Comparison of ENCODE assay signal across 12 mouse cellular contexts in genomic region chr19:48411332-48411731, GRCm38 (mm10).
DNase-seq lines count a peak whose midpoint lies in the region; ATAC-seq and TF ChIP-seq lines count a peak whose summit lies in the region.
"Had no signal": no experiment of that assay in that cellular context is flagged by ENCODE, and none has a peak within 500 bp of the region (broad histone marks: within the 10 kb centered on the region; RNA-seq: fewer than 3 reads in every experiment).

No protein-coding gene starts in this region.

- H3K9me3 ChIP-seq in hindbrain, embryonic 14.5 days (ENCODE audit: control insufficient read depth, low read length), result no peaks in the 10 kb centered on the region
- no peaks in the 10 kb centered on the region for H3K9me3 ChIP-seq in hindbrain, embryonic 16.5 days (ENCODE audit: control insufficient read depth, low read length)
- no peaks in the 10 kb centered on the region for H3K9me3 ChIP-seq in lung, postnatal 0 days (ENCODE audit: low read length)
- H3K9me3 ChIP-seq: heart, embryonic 15.5 days; limb, embryonic 10.5 days had no signal

- H3K4me1 ChIP-seq in hindbrain, embryonic 14.5 days (replicated peaks; ENCODE audit: control insufficient read depth, insufficient read depth, low read length), result no peaks in the 10 kb centered on the region
- H3K4me1 ChIP-seq in hindbrain, embryonic 16.5 days (ENCODE audit: control insufficient read depth, insufficient read depth, low read depth, low read length), result no peaks in the 10 kb centered on the region
- H3K4me1 ChIP-seq in lung, postnatal 0 days (ENCODE audit: insufficient read depth, low read depth, low read length), result no peaks in the 10 kb centered on the region
- H3K4me1 ChIP-seq: heart, embryonic 15.5 days; limb, embryonic 10.5 days had no signal

- ATAC-seq in hindbrain, embryonic 14.5 days (ENCODE audit: low FRiP score), result no peak
- no peak for ATAC-seq in hindbrain, embryonic 16.5 days
- no peak for ATAC-seq in lung, postnatal 0 days
- ATAC-seq in megakaryocyte progenitor cell, adult 5-6 weeks (replicated peaks; ENCODE audit: poor library complexity), result no peak

- peak; percentile 47 for TF ChIP-seq CTCF in lung, postnatal 0 days (IDR thresholded peaks at IDR 0.05)

- no peaks in the 10 kb centered on the region for H3K36me3 ChIP-seq in hindbrain, embryonic 14.5 days (replicated peaks; ENCODE audit: control insufficient read depth, insufficient read depth)
- no peaks in the 10 kb centered on the region for H3K36me3 ChIP-seq in hindbrain, embryonic 16.5 days (ENCODE audit: control insufficient read depth, insufficient read depth, low read length)
- H3K36me3 ChIP-seq in lung, postnatal 0 days (ENCODE audit: insufficient read depth, low read length), result no peaks in the 10 kb centered on the region
- H3K36me3 ChIP-seq: heart, embryonic 15.5 days; limb, embryonic 10.5 days had no signal

- peak; percentile 38 for DNase-seq in hindbrain, embryonic 14.5 days (ENCODE audit: low spot score)
- DNase-seq in lung, postnatal 0 days (ENCODE audit: low spot score), result no peak
- no peak for DNase-seq in lung, postnatal 4 days
- peak; percentile 23 for DNase-seq in brain, adult 2 months (ENCODE audit: low read depth, low spot score)
- DNase-seq in embryo, embryonic 11 days, result peak; percentile 40
- DNase-seq: adrenal gland, adult 8-10 months; gastrocnemius, postnatal 14 days had no signal

- no peak overlapping the region for H3K4me2 ChIP-seq in hindbrain, embryonic 14.5 days (replicated peaks)
- H3K4me2 ChIP-seq in hindbrain, embryonic 16.5 days (ENCODE audit: low read length), result no peak overlapping the region
- H3K4me2 ChIP-seq in lung, postnatal 0 days (replicated peaks; ENCODE audit: low read depth, low read length), result no peak overlapping the region
- H3K4me2 ChIP-seq: heart, embryonic 15.5 days had no signal

- no peak overlapping the region for H3K9ac ChIP-seq in hindbrain, embryonic 14.5 days
- no peak overlapping the region for H3K9ac ChIP-seq in hindbrain, embryonic 16.5 days (ENCODE audit: low read depth, low read length)
- H3K9ac ChIP-seq in lung, postnatal 0 days (replicated peaks; ENCODE audit: low read depth), result no peak overlapping the region
- H3K9ac ChIP-seq: heart, embryonic 15.5 days; liver, embryonic 14.5 days had no signal

- H3K27ac ChIP-seq in hindbrain, embryonic 14.5 days, result no peak overlapping the region
- no peak overlapping the region for H3K27ac ChIP-seq in hindbrain, embryonic 16.5 days (ENCODE audit: low read depth, low read length)
- H3K27ac ChIP-seq in lung, postnatal 0 days (ENCODE audit: low read length), result no peak overlapping the region
- H3K27ac ChIP-seq: heart, embryonic 15.5 days; limb, embryonic 10.5 days; liver, embryonic 14.5 days had no signal

- 38% methylated on average over 2 of the region's 2 CpGs for WGBS in hindbrain, embryonic 14.5 days
- WGBS in hindbrain, embryonic 16.5 days, result 47% methylated on average over 2 of the region's 2 CpGs
- 45% methylated on average over 2 of the region's 2 CpGs for WGBS in lung, postnatal 0 days

- no peak for TF ChIP-seq EP300 in lung, postnatal 0 days (IDR thresholded peaks at IDR 0.05)

- no peaks in the 10 kb centered on the region for H3K27me3 ChIP-seq in hindbrain, embryonic 14.5 days (ENCODE audit: control insufficient read depth, insufficient read depth, low read length)
- H3K27me3 ChIP-seq in hindbrain, embryonic 16.5 days (replicated peaks; ENCODE audit: control insufficient read depth, insufficient read depth, low read length), result no peaks in the 10 kb centered on the region
- no peaks in the 10 kb centered on the region for H3K27me3 ChIP-seq in lung, postnatal 0 days (replicated peaks; ENCODE audit: insufficient read depth, low read length)

- H3K4me3 ChIP-seq in hindbrain, embryonic 14.5 days (replicated peaks; ENCODE audit: low read length), result no peak overlapping the region
- H3K4me3 ChIP-seq in hindbrain, embryonic 16.5 days (ENCODE audit: low read length), result no peak overlapping the region
- H3K4me3 ChIP-seq in lung, postnatal 0 days (ENCODE audit: low read depth, low read length), result no peak overlapping the region
- H3K4me3 ChIP-seq: heart, embryonic 15.5 days; limb, embryonic 10.5 days had no signal

Comparison
In these comparisons a context has a peak if more than half of its experiments do, and no peak if none do; other contexts are left out.
1. DNase-seq: peak in hindbrain, embryonic 14.5 days (single experiment), brain, adult 2 months (single experiment) and embryo, embryonic 11 days (single experiment); none in lung, postnatal 0 days (single experiment) and lung, postnatal 4 days (0 of 2).